Mouse (Mus musculus): ENCODE data around the gene Pde2a. TPM values are rescaled to one million over a fixed set of nuclear protein-coding genes. Genes with fewer than 3 reads are reported as not detected.

Gene Pde2a
- 10 to 100 TPM; 48.2 to 48.4 TPM for total RNA-seq (2021)
- long read RNA-seq, experiment 1, partial matches to known transcripts: 110 of 136 reads
- long read RNA-seq, experiment 1, other reads (novel, unspliced or antisense): 25 of 136 reads
- long read RNA-seq, experiment 2, partial matches to known transcripts: 113 of 135 reads
- long read RNA-seq, experiment 2, other reads (novel, unspliced or antisense): 22 of 135 reads

DNA sequence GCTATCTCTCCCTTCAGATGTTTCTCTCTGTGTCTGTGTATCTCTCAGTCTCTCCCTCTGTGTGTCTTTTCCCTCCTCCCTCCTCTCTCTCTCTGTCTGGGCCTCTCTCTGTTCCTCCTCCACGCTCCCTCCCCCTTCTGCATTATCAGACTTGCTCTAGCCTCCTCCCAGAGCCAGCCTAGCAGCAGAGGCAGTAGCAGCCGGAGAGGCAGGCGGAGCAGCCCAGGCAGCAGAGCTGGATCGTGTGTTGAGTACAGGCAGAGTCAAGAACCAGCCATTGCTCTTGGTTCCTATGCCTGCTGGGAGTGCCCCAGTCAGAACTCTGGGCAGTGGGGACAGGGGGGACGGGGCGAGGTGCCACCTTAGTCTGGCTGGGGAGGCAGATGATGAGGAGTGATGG is at the start of gene Pde2a:
Gene Pde2a, plus strand, starts transcription at position 163 of the 400 bp plus-strand sequence.
- DNase-seq: no peak

GRCm38 (mm10) chr7:101373082-101373481 is 48.4 kb upstream of the Pde2a start:
- no peak for DNase-seq

- no peak for DNase-seq
Observed at GRCm38 (mm10) chr7:101374155-101374554, 47.3 kb upstream of the Pde2a start.

DNA sequence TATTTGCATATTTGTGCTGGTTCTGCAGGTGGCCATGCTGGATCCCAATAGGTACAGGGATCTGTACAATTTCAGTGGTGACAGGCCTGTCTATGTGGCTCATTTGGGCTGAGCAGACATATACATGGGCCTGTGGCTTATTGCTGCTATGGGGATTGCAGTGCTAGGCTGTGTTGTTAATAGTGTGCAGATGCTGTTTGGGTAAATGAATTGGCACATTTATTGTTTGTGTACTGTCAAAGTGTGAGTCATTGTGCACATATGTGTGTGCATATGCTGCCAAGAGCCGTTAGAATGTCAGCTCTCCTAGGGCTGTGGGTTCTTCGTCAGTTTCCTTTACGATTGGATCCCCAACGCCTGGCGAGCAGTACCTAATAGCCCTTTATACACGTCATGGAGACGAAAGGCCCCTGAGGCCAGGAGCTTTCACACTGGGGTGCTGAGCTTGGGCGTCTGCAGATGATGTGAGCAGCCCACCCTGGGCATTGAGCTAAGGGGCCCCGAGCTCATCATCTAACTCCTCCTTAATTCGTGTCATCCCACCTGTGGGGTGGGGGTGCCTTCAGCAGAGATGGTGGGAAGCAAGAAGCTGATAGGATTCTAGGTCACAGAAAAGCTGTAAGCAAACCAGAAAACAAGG is 44.7 kb upstream of the Pde2a start:
- no peak for DNase-seq

- peak; percentile 57 for DNase-seq
Observed at GRCm38 (mm10) chr7:101377741-101378262, 43.7 kb upstream of the Pde2a start.

DNA sequence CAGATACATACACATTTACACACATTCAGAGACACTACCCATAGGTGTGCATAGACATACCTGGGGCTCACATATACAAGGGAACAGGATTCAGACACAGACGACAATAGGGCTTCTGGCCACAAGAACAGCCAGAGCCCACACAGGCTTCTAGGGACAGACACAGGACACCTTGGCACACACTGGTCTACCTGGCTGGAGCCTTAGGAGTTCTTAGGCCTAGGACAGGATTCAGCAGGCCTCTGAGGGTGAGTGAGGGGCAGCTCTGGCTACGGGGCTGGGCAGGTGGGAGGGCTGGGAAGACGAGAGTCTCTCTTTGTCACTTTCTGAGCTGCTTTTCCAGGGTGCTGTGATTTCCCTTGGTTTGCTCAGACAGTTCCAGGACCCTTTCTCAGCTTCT is 43.2 kb upstream of the Pde2a start:
- DNase-seq: no peak

DNA sequence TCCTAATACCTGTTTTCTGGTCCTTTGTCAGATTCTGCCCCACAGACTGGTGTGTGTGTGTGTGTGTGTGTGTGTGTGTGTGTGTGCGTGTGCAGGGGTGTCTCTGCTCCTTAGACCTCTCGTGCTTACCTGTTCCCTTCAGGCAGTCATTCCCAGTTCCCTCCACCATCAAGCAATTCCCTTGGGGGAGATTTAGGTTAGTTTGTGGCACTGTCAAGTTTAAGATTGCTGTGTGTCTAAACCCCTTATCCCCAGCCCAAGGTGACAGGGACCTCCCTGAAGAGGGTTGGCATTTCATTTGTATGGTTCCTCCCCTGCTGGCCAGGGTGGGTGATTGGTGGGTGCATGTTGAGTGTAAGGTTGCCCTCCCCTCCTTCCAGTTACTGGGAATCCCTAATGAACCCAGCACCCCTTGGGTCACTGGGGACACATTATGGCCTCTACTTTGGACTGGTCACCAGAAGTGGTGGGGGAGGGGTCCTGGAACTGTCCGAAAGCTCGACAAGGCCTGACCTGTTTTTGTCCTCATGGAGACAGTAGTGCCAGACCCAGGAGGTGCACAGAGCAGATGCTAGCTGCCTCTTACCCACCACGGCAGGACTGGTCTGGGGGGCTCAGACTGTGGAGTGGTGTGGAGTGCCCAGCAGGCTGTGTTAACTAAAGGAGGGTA is 42.6 kb upstream of the Pde2a start:
- DNase-seq: peak; percentile 14

GRCm38 (mm10) chr7:101379732-101380131 is 41.8 kb upstream of the Pde2a start:
- DNase-seq: no peak

DNA sequence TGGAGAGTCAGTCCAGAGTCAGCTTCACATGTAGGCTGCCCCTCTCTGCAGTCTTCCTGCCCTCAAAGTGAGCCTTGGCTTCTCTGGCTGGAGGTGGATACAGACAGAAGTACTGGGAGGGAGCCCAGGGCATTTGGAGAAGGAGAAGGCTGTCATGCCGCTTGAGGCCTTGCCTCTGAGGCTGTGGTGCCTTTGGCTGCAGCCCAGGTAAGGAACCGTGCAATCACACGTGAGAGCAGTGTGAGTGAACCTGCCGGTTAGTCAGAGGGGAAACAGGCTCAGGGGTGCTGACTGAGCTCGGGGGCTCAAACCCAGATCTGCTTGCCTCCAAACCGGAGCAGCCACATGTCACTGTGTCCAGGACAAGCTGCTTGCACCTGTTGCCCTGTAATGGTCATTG is 40.0 kb upstream of the Pde2a start:
- no peak for DNase-seq

GRCm38 (mm10) chr7:101382378-101382777 is 39.1 kb upstream of the Pde2a start:
- no peak for DNase-seq

DNA sequence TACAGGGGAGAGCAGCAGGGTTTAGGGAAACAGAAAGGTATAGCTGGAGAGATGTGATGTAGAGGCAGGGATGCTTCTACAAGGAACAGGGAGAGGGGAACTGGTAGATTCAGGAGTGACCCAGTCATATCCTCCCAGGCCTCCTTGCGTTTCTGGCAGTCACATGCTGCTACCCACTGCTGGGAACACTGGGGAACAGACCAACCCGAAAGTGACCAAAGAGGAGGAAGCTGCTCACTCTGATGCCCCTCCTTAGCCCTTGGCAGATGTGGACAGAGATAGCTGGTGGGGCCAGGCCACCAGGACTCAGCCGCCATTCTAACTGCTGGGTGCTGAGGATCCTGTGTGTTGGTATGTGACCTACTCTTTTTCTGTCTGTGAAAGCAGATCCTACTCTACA is 37.7 kb upstream of the Pde2a start:
- no peak for DNase-seq

GRCm38 (mm10) chr7:101384931-101385330 is 36.6 kb upstream of the Pde2a start:
- no peak for DNase-seq

DNA sequence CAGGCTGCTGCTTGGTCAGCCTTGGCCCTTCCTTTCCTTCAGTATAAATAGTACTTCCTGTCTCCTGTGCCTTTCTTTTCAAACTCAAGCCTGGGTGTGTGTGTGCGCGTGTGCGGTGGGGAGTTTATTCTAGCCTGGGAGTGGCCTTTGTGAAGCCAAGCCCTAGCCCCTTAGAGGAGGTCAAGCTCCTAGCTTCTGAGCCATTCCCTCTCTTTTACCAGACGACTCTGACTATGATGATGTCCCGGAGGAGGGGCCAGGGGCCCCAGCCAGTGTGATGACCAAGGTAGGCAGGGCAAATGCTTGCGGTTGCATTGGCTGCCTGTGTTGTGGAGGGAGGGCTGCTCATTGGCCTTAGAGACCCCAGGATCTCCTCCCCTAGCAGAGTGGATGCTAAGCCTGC is 36.2 kb upstream of the Pde2a start:
- no peak for DNase-seq

DNA sequence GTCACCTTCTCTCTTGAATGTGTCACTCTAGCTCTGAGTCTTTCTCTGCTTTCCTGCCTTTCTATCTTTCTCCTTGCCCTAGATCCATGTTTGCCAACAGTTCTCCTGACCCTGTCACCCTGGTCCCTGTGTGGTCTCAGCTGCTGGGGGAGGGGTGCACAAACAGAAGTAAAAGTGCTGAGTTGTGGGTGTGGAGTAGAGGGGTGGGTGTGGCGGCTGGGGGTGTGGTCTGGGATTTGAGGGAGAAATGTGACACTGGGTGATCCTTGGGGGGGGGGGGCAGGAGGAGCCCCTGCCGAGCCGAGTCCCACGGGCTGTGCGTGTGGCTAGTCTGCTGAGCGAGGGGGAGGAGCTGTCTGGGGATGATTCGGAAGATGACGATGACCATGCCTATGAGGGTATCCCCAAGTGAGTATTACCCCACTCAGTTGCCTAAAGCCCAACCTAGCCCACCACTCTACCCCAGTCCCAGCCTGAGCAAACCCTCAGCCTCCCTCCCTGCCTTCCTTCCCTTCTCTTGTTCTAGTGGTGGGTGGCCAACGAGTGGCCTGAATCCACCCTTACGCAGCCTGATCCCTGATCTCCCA is 35.5 kb upstream of the Pde2a start:
- no peak for DNase-seq

DNA sequence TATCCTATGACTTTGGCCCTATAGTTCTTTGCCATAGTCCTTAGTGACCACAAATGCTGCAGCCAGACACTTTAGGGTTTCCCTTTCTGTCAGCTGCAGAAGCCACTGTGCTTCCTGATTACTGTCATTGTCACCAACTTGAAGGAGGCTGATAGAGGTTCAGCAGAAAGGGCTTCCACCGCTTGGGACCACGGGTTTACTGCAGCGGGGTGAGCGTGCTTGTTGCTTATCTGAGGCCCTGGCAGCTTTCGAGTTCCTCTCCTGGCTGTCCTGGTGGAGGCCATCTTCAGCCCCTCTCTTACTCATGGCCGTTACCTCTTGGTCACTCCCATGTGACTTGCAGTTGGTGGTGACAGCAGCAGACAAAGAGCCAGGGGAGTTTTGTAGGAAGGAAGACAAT is 32.2 kb upstream of the Pde2a start:
- DNase-seq: no peak

DNA sequence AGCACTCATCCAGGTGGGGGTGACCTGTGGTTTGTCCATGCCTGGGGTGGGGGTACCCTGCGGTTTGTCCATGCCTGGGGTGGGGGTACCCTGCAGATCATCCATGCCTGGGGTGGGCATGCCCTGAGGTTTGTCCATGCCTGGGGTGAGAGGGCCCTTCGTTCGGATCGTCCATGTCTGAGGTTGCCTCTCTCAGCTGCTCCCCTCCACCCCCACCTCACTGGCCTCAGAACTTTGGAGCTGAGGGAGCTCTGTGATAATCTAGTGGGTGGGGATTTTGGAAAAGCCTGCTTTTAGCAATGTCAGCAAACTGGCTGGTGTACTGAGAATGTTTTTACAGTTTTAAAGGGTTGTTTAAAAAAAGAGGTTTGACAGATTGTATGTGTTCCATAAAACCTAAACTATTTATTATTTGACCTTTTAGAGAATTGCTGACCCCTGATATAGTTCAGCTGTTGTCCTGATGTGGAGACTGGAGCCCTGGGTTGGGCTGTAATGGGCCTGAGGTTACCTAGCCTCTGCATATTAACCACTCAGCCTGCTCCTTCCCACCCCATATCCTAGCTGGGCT is 29.5 kb upstream of the Pde2a start:
- no peak for DNase-seq

- DNase-seq: no peak
Observed at GRCm38 (mm10) chr7:101393015-101393414, 28.5 kb upstream of the Pde2a start.

GRCm38 (mm10) chr7:101393694-101394504 is 27.6 kb upstream of the Pde2a start:
- peak; percentile 59 for DNase-seq

GRCm38 (mm10) chr7:101394569-101394968 is 26.9 kb upstream of the Pde2a start:
- no peak for DNase-seq

DNA sequence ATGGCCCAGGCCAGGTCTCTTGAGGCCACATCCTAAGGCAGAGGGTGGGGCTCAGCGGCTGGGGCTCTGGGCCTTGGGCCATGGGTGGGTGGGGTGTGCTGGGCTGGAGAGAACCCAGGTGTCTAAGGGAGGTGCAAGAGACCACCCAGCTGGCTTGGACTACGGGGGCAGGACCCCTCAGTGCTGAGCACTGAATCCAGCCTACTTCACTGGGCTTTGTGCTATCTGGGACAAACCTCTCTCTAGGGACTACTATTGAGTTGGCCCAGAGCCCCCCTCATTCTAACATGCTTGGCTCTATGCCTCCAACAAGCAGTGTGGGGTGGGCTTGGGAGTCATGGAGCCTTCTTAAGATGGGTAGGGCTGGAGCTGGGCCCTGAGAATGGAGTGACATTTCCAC is 26.0 kb upstream of the Pde2a start:
- no peak for DNase-seq

DNA sequence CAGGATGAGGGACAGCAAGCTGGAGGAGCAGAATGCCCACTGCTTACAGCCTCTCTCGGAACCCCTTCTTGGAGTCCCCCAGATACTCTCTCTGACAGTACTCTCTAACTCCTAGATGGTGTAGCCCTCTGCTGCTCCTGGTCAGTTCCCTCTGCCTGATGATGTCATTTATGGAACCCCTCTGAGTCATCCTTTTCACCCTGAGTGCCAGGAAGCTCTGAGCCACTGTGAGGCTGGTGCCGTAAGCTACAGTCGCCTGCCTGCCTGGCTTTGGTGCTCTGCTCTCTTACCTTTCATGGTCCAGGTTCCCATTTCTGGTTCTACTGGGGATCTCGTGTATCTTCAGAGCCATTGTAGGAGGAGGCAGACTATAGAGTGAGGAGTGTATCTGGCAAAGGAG is 24.3 kb upstream of the Pde2a start:
- no peak for DNase-seq

DNA sequence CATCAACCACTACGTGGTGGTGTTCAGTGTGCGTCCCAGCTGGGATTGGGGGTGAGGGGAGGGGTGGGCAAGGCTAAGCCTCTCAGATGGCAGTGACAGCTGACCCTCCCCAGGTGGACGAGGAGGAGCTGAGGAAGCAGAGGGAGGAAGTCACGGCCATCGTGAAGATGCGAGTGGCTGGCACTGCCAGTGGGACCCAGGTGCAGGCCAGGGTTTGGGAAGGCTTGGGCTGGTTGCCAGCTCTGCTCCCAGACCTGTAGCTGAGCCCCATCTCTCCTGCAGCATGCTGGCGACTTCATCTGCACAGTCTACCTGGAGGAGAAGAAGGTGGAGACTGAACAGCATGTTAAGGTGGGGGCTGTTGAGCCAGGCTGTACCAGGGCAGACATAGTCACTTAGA is 20.0 kb upstream of the Pde2a start:
- no peak for DNase-seq

Data from gastrocnemius, postnatal 10 days (tissue).